Mouse (Mus musculus): ENCODE results near the gene Mapk12.

GRCm38 (mm10) chr15:89144965-89145364 lies 4.5 kb upstream of the Mapk12 start:
- TF ChIP-seq CTCF (IDR thresholded peaks at IDR 0.05; ENCODE audit: low read depth, low read length) (no peak), POLR2A (IDR thresholded peaks at IDR 0.05; ENCODE audit: extremely low read depth, insufficient read depth, low read length) (no peak)

Measured in liver, adult 2 months (tissue).